Mouse (Mus musculus): ENCODE measurements at regions not wholly inside any gene's neighbourhood (a gene's known extent, or its start where the extent isn't known, plus 50 kb on each side); places are given as distances from the start of the nearest gene placed in this dataset.

- DNase-seq: no peak
Observed at GRCm38 (mm10) chr9:61092834-61093479, 279.2 kb upstream of the Tle3 start.

- DNase-seq: no peak
Observed at GRCm38 (mm10) chr9:61095069-61095775, 276.9 kb upstream of the Tle3 start.

GRCm38 (mm10) chr9:61101741-61102450 lies 270.3 kb upstream of the Tle3 start:
- no peak for DNase-seq

- DNase-seq: no peak
Observed at GRCm38 (mm10) chr9:61102451-61103358, 269.5 kb upstream of the Tle3 start.

- no peak for DNase-seq
Observed at GRCm38 (mm10) chr9:61105550-61106280, 266.5 kb upstream of the Tle3 start.

GRCm38 (mm10) chr9:61109519-61110285 lies 262.5 kb upstream of the Tle3 start:
- DNase-seq: no peak

GRCm38 (mm10) chr9:61111206-61111605 lies 261.0 kb upstream of the Tle3 start:
- DNase-seq: no peak

- DNase-seq: peak; percentile 15
Observed at GRCm38 (mm10) chr9:61111733-61112415, 260.3 kb upstream of the Tle3 start.

- no peak for DNase-seq
Observed at GRCm38 (mm10) chr9:61119252-61119651, 252.9 kb upstream of the Tle3 start.

- no peak for DNase-seq
Observed at GRCm38 (mm10) chr9:61120531-61120930, 251.6 kb upstream of the Tle3 start.

GRCm38 (mm10) chr9:61120931-61121391 lies 251.2 kb upstream of the Tle3 start:
- no peak for DNase-seq

- DNase-seq: no peak
Observed at GRCm38 (mm10) chr9:61123431-61123830, 248.7 kb upstream of the Tle3 start.

- no peak for DNase-seq
Observed at GRCm38 (mm10) chr9:61125769-61126168, 246.4 kb upstream of the Tle3 start.

GRCm38 (mm10) chr9:61128077-61128476 lies 244.1 kb upstream of the Tle3 start:
- DNase-seq: no peak

GRCm38 (mm10) chr9:61129186-61129585 lies 243.0 kb upstream of the Tle3 start:
- DNase-seq: no peak

- DNase-seq: no peak
Observed at GRCm38 (mm10) chr9:61130877-61131276, 241.3 kb upstream of the Tle3 start.

- no peak for DNase-seq
Observed at GRCm38 (mm10) chr9:61135263-61135882, 236.8 kb upstream of the Tle3 start.

- no peak for DNase-seq
Observed at GRCm38 (mm10) chr9:61135917-61136316, 236.2 kb upstream of the Tle3 start.

- no peak for DNase-seq
Observed at GRCm38 (mm10) chr9:61138741-61139368, 233.3 kb upstream of the Tle3 start.

GRCm38 (mm10) chr9:61143101-61143500 lies 229.1 kb upstream of the Tle3 start:
- DNase-seq: no peak

Data from liver (tissue).